Mouse (Mus musculus): Measurements from ENCODE around the gene Ahcyl2.

- TF ChIP-seq CTCF (IDR thresholded peaks at IDR 0.05) (no peak), EP300 (IDR thresholded peaks at IDR 0.05) (no peak)
Observed at GRCm38 (mm10) chr6:29837579-29837978, 69.8 kb downstream of the Ahcyl2 start.

All from lung, postnatal 0 days (tissue).